Mouse (Mus musculus): ENCODE measurements around the gene Lrrc8a.

Lrrc8a gene

DNA sequence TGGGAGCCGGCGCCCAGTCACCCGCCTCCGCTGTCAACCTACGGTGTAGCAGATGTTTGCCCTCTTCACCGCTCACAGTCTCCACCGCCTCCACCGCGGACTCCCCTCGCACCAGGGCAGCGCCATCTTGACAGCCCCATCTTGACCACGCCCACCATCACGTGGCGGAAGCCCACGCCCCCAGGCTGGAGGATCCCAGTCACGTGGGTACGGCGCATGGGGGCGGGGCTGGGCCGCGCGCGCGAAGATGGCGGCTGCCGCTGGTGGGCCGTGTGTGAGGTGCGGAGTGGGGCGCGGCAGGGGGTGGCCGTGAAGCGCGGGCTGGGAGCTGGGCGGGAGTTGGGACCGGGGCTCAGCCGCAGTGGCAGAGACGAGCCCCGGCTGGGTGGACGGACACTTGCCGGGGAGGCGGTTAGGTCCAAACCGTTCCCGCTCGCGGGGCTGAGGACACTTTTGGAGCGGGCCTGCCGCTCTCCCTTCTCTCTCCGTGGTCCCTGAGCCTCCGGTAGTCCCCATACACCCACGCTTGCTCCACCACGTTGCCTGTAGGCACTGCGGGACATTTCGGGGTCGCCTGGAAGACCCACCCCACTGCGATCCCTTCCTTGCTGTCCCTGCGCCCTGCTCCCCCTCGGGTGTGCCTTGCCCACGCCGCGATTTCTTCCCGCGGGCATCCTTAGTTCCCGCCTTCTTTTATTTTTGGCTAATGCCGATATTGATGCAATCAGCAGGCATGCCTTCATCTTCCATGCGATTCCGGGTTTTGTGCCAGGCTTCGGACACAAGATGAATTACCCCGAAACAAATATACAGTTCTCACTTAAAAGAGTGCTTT, 48.9 kb downstream of the Lrrc8a start, which contains the start of the genes Dolk and Nup188:
Gene Dolk (minus strand): TSS at position 143 of the 835 bp plus-strand sequence.
Gene Nup188 (plus strand): TSS at position 206 of the 835 bp plus-strand sequence.
- H3K27me3 ChIP-seq (ENCODE audit: insufficient read depth, low read length): no peaks in the 10 kb centered on the region
- H3K4me3 ChIP-seq (replicated peaks; ENCODE audit: low read length): peak within 1 kb of the TSS; percentile 99
- no peaks in the 10 kb centered on the region for H3K9me3 ChIP-seq (ENCODE audit: low read length)
- H3K4me1 ChIP-seq (replicated peaks; ENCODE audit: low read depth, low read length): peaks cover 40% of the 10 kb centered on the region
- peaks cover 41% of the 10 kb centered on the region for H3K36me3 ChIP-seq (ENCODE audit: insufficient read depth, low read length)
- TF ChIP-seq NANOG (IDR thresholded peaks at IDR 0.05; ENCODE audit: borderline replicate concordance, low read length) (no peak), CTCF (conservative IDR thresholded peaks at IDR 0.05; ENCODE audit: low read length) (no peak)

DNA sequence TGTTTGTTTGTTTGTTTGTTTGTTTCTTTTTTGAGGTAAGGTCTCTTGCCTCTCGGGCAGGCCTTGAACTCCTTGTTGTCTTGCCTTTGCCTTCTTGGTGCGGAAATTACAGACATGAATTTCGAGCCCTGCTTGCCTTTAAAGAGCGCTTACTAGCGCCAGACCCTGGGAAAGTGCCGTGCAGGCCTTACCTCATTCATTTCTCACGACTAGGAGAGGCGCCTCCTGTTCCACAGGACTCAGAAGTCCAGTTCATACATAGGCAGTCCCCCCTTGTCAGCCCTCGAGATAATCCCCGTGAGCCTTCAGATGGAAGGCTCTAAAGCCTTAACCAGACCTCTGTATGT, 49.5 kb downstream of the Lrrc8a start:
- no peak for TF ChIP-seq NANOG (IDR thresholded peaks at IDR 0.05; ENCODE audit: borderline replicate concordance, low read length)
- TF ChIP-seq POU5F1 (IDR thresholded peaks at IDR 0.05; ENCODE audit: borderline replicate concordance, low read length): no peak
- no peak for TF ChIP-seq CTCF (conservative IDR thresholded peaks at IDR 0.05; ENCODE audit: low read length)
- H3K36me3 ChIP-seq (ENCODE audit: insufficient read depth, low read length): peaks cover 46% of the 10 kb centered on the region

DNA sequence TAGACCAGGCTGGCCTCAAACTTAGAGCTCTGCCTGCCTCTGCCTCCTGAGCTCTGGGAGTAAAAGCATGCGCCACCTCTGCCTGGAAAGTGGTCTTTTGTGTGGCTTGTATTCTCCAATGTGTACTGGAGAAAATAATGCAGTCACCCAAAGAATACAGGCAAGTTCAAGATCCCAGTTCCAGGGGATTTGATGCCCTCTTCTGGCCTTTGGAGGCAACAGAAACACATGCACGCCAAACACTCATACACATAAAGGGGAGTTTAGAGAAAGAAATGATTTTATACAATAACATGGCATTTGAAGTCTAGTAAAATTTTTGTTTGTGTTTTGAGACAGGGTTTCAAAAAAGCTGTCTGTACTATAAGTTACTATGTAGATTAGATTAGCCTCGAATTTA, 62.0 kb downstream of the Lrrc8a start:
- TF ChIP-seq CTCF (conservative IDR thresholded peaks at IDR 0.05; ENCODE audit: low read length): peak; percentile 13; the same call in 1 of the 2 replicates
- TF ChIP-seq NANOG (IDR thresholded peaks at IDR 0.05; ENCODE audit: borderline replicate concordance, low read length): no peak
- Histone ChIP-seq H3K4me3 (replicated peaks; ENCODE audit: low read length) (no peak overlapping the region), H3K27me3 (ENCODE audit: insufficient read depth, low read length) (no peaks in the 10 kb centered on the region), H3K36me3 (ENCODE audit: insufficient read depth, low read length) (peaks cover 93% of the 10 kb centered on the region), H3K4me1 (replicated peaks; ENCODE audit: low read depth, low read length) (peaks cover 14% of the 10 kb centered on the region), H3K9me3 (ENCODE audit: low read length) (no peaks in the 10 kb centered on the region)

More for the DNA sequence above, 49.5 kb downstream of the Lrrc8a start:
- Histone ChIP-seq H3K4me1 (replicated peaks; ENCODE audit: low read depth, low read length) (peaks cover 46% of the 10 kb centered on the region), H3K27me3 (ENCODE audit: insufficient read depth, low read length) (no peaks in the 10 kb centered on the region), H3K9me3 (ENCODE audit: low read length) (no peaks in the 10 kb centered on the region), H3K4me3 (replicated peaks; ENCODE audit: low read length) (peak overlapping the region; percentile 99)

DNA sequence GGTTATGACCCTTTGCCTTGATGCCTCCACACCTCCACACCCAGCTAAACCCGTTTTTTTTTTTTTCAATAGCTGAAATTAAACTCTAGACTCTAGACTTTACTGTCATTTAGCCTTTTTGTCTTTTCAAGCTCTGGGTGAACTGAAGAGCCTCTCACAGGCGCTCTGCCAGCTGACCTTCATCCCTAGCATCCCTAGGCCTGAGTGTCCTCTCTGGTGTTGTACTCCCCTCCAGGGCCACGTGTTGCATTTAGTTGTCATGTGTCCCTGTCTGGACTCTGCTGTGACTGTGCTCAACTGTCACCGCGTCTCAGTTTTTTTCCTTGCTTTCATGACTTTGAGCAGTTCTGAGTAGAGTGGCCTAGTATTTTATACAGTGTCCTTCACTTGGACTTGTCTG, 62.5 kb downstream of the Lrrc8a start:
- TF ChIP-seq POU5F1 (IDR thresholded peaks at IDR 0.05; ENCODE audit: borderline replicate concordance, low read length) (no peak), CTCF (conservative IDR thresholded peaks at IDR 0.05; ENCODE audit: low read length) (no peak), NANOG (IDR thresholded peaks at IDR 0.05; ENCODE audit: borderline replicate concordance, low read length) (no peak)
- Histone ChIP-seq H3K27me3 (ENCODE audit: insufficient read depth, low read length) (no peaks in the 10 kb centered on the region), H3K9me3 (ENCODE audit: low read length) (no peaks in the 10 kb centered on the region), H3K36me3 (ENCODE audit: insufficient read depth, low read length) (peaks cover 93% of the 10 kb centered on the region), H3K4me1 (replicated peaks; ENCODE audit: low read depth, low read length) (peaks cover 11% of the 10 kb centered on the region), H3K4me3 (replicated peaks; ENCODE audit: low read length) (no peak overlapping the region)

DNA sequence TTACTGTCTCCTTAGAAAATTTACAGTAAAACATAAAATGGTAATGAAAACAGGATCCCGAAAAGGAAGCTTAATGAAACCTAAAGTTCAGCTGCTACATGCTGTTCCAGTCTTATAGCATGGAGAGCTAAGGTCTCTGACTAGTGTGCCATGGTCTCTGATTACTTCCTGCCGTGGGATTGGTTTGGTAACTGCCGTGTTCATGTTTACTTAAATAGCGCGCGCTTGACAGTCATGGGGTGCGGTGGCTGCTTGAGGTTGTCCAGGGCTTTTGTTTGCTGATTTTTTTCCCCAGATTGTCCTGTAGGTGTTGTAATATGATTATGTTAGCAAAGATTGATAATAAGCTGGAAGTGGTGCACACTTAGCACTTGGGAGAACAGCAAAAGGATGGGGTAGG, 68.6 kb downstream of the Lrrc8a start:
- H3K4me1 ChIP-seq (replicated peaks; ENCODE audit: low read depth, low read length): peaks cover 30% of the 10 kb centered on the region
- TF ChIP-seq CTCF (conservative IDR thresholded peaks at IDR 0.05; ENCODE audit: low read length) (no peak), NANOG (IDR thresholded peaks at IDR 0.05; ENCODE audit: borderline replicate concordance, low read length) (no peak), POU5F1 (IDR thresholded peaks at IDR 0.05; ENCODE audit: borderline replicate concordance, low read length) (no peak)
- no peak overlapping the region for H3K4me3 ChIP-seq (replicated peaks; ENCODE audit: low read length)
- H3K9me3 ChIP-seq (ENCODE audit: low read length): no peaks in the 10 kb centered on the region
- no peaks in the 10 kb centered on the region for H3K27me3 ChIP-seq (ENCODE audit: insufficient read depth, low read length)
- peaks cover 99% of the 10 kb centered on the region for H3K36me3 ChIP-seq (ENCODE audit: insufficient read depth, low read length)

DNA sequence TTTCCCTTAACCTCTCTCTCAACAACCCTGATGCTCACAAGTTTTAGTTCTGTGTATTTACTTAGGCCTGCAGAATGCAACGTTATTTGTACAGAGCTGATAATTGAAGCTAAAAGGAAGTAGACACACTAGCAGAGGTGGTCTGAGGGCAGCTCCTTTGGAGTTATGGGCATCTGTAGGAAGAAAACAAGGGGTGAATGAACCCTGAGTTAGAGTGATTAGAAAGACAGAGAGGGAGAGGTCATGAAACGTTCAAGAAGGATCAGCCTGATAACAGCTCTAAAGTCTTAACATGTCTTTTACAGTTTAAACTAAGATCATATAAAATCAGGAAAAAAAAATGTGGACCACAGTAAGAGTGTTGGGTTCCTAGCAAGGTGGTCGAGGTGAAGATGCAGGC, 71.8 kb downstream of the Lrrc8a start:
- H3K36me3 ChIP-seq (ENCODE audit: insufficient read depth, low read length): peaks cover 99% of the 10 kb centered on the region
- TF ChIP-seq CTCF (conservative IDR thresholded peaks at IDR 0.05; ENCODE audit: low read length): no peak
- no peak for TF ChIP-seq POU5F1 (IDR thresholded peaks at IDR 0.05; ENCODE audit: borderline replicate concordance, low read length)
- TF ChIP-seq NANOG (IDR thresholded peaks at IDR 0.05; ENCODE audit: borderline replicate concordance, low read length): no peak
- H3K27me3 ChIP-seq (ENCODE audit: insufficient read depth, low read length): no peaks in the 10 kb centered on the region
- no peak overlapping the region for H3K4me3 ChIP-seq (replicated peaks; ENCODE audit: low read length)
- peaks cover 27% of the 10 kb centered on the region for H3K4me1 ChIP-seq (replicated peaks; ENCODE audit: low read depth, low read length)
- no peaks in the 10 kb centered on the region for H3K9me3 ChIP-seq (ENCODE audit: low read length)

DNA sequence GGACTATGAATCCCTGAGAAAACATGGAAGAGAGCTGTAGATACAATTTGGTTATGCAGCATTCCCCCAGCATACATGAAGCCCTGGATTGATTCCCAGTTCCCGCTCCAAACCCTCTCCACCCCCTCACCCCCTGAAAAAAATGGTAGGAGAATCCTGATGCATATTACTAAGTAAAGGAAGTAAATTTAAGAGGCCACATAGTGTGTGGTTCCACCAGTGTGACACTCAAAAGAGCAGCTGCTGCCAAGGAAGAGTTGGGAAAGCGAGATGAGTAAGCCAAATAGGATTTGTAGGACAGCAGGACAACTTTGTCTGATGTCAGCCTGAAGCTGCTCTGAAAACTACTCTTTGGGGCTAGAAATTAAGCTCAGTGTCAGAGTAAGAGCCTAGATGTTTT, 74.0 kb downstream of the Lrrc8a start:
- peaks cover 99% of the 10 kb centered on the region for H3K36me3 ChIP-seq (ENCODE audit: insufficient read depth, low read length)
- no peak overlapping the region for H3K4me3 ChIP-seq (replicated peaks; ENCODE audit: low read length)
- no peaks in the 10 kb centered on the region for H3K27me3 ChIP-seq (ENCODE audit: insufficient read depth, low read length)
- H3K4me1 ChIP-seq (replicated peaks; ENCODE audit: low read depth, low read length): peaks cover 30% of the 10 kb centered on the region
- no peaks in the 10 kb centered on the region for H3K9me3 ChIP-seq (ENCODE audit: low read length)
- TF ChIP-seq CTCF (conservative IDR thresholded peaks at IDR 0.05; ENCODE audit: low read length): no peak
- TF ChIP-seq NANOG (IDR thresholded peaks at IDR 0.05; ENCODE audit: borderline replicate concordance, low read length): no peak
- TF ChIP-seq POU5F1 (IDR thresholded peaks at IDR 0.05; ENCODE audit: borderline replicate concordance, low read length): no peak

Measured in E14TG2a.4 (cell line).